Mouse (Mus musculus) liver, adult 2 months (tissue): ENCODE measurements around the gene Nt5c2.

Experiments
- CTCF ChIP-seq: fragments of 200-500 bp; IDR thresholded peaks from 2 replicates; pipeline ENCODE4 v1.5.1; 2011; ENCODE audit warnings: low read depth, low read length, control low read depth
- POLR2A ChIP-seq: fragments of 200-500 bp; IDR thresholded peaks from 2 replicates; pipeline ENCODE4 v1.6.1; 2011; ENCODE audit warnings: low read length, control low read depth; ENCODE audit not compliant: insufficient read depth; ENCODE audit errors: extremely low read depth

GRCm38 (mm10) chr19:46957001-46957400 lies 58.0 kb downstream of the Nt5c2 start:
- TF ChIP-seq POLR2A (no peak), CTCF (no peak)
